Mouse (Mus musculus): ENCODE measurements around the gene Rinl. TPM values are rescaled to one million over a fixed set of nuclear protein-coding genes. Genes with fewer than 3 reads are reported as not detected.

Gene Rinl
- polyA plus RNA-seq, 1 experiment from 2014 or later: 1.8 TPM

DNA sequence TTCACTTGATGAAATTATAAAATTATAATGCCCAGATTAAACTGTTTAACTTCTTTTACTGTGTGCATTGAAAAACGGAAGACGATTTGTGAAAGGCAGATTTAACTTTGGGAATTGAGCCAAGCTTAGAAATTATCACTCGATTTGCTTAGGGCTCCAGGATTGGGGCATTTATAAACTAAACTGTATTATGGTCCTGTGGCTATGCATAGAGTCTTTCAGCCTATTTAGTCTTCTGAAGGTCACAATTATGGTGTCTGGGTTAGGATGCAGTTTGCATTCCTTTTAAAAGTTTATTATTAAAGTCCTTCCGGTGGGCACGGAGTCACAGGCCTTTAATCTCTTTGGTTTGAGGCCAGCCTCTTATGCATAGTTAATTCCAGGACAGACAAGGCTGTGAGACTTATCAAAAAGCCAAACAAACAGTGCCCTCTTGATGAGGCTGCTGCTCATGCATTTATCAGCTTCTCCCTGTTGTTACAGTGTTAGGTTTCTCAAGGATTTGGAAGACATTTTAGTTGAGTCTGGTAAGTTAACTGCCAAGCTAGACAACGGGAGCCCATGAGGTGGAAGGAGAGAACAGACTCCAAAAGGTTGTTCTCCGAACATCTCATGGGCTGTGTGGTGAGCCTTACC lies 23.0 kb downstream of the Rinl start:
- peak overlapping the region; percentile 58 for H3K4me2 ChIP-seq (replicated peaks)
- peaks cover 47% of the 10 kb centered on the region for H3K4me1 ChIP-seq
- WGBS: 8% methylated on average over 7 of the region's 7 CpGs
- peak overlapping the region; percentile 81 for H3K4me3 ChIP-seq
- ATAC-seq (replicated peaks): no peak
- no peaks in the 10 kb centered on the region for H3K9me3 ChIP-seq
- H3K27ac ChIP-seq (replicated peaks): peak overlapping the region; percentile 99; the same call in 1 of the 2 replicates
- H3K27me3 ChIP-seq: no peaks in the 10 kb centered on the region
- H3K36me3 ChIP-seq: peaks cover 44% of the 10 kb centered on the region
- H3K9ac ChIP-seq (replicated peaks): peak overlapping the region; percentile 87

DNA sequence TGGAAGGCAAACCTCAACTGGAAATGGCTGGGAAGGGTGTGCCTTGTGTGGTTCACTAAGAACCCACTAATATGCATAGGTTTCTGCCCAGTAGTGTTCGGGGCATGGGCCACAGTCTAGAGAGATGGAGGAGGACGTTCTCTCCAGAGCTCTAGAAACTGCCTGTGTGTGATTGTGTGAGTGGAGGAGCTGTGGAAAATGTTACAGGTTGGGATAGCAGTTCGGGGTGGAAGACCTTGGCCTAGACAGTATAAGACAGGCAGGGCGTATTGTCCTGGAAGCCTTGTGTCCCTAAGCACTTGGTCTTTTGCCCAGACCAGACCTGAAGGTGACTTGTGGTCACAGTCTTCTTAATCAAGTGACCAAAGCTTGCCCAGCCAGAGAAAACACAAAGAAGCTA lies 23.7 kb downstream of the Rinl start:
- Histone ChIP-seq H3K4me1 (peaks cover 54% of the 10 kb centered on the region), H3K4me2 (replicated peaks) (peak overlapping the region; percentile 58)
- WGBS: 69% methylated on average over 4 of the region's 4 CpGs

DNA sequence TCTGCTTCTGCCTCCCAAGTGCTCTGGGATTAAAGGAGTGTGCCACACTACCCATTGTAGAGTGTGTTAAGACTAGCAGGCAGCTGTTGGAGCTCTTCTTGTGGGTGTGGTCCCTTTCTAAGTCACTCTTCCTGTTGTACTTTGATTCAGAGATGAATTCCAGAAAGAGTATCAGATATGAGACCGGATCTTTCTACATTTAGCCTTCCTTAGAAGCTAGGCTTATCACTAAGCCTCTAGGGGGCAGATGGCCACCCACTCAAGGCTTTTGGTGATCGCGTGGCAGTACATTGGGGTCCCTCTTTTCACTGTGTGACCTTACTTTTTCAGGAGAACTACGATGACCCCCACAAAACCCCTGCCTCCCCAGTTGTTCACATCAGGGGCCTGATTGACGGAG lies 24.2 kb downstream of the Rinl start:
- no peaks in the 10 kb centered on the region for H3K9me3 ChIP-seq
- H3K27me3 ChIP-seq: no peaks in the 10 kb centered on the region
- H3K4me2 ChIP-seq (replicated peaks): peak overlapping the region; percentile 58
- no peak for ATAC-seq (replicated peaks)
- peak overlapping the region; percentile 81 for H3K4me3 ChIP-seq
- H3K9ac ChIP-seq (replicated peaks): no peak overlapping the region
- WGBS: 80% methylated on average over 5 of the region's 5 CpGs
- H3K4me1 ChIP-seq: peaks cover 53% of the 10 kb centered on the region
- peaks cover 56% of the 10 kb centered on the region for H3K36me3 ChIP-seq
- no peak overlapping the region for H3K27ac ChIP-seq (replicated peaks)

More for the DNA sequence above, 23.7 kb downstream of the Rinl start:
- H3K36me3 ChIP-seq: peaks cover 51% of the 10 kb centered on the region
- no peak for ATAC-seq (replicated peaks)
- peak overlapping the region; percentile 87 for H3K9ac ChIP-seq (replicated peaks)
- H3K27ac ChIP-seq (replicated peaks): no peak overlapping the region
- H3K9me3 ChIP-seq: no peaks in the 10 kb centered on the region
- H3K4me3 ChIP-seq: peak overlapping the region; percentile 81
- H3K27me3 ChIP-seq: no peaks in the 10 kb centered on the region

DNA sequence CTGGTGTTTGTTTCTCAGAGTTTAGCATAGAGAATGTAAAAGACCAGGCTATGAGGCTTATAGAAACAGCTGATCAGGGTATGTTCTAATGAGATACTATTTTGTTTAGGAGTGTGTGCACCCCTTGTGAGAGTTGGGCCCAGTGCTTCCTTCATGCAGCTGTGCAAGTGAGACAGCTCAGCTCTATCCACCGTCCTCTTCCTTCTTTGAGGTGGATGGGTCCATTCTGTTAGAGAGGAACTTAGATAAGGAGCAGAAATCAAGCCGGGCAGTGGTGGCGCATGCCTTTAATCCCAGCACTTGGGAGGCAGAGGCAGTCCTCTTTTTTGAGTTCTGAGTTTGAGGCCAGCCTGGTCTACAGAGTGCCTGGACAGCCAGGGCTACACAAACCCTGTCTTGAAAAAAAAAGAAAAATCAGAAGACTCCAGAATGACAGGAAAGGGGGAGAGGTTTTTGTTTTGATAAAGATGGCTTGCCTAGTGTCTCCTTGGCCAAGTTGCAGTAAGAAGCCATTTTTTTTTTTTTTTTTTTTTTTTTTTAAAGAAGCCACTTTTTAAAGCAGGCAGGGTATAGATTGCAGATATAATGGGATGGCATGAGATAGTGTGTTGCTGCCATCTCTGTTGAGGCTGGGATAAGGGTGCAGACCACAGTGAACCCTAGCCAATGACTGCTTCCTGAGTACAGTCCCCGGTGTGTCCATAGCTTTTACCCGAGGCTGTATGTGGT lies 25.7 kb downstream of the Rinl start:
- Histone ChIP-seq H3K27me3 (no peaks in the 10 kb centered on the region), H3K9me3 (no peaks in the 10 kb centered on the region), H3K4me2 (replicated peaks) (no peak overlapping the region), H3K9ac (replicated peaks) (no peak overlapping the region), H3K36me3 (peaks cover 69% of the 10 kb centered on the region), H3K4me3 (no peak overlapping the region), H3K27ac (replicated peaks) (no peak overlapping the region), H3K4me1 (peaks cover 52% of the 10 kb centered on the region)
- 90% methylated on average over 5 of the region's 5 CpGs for WGBS
- ATAC-seq (replicated peaks): no peak

DNA sequence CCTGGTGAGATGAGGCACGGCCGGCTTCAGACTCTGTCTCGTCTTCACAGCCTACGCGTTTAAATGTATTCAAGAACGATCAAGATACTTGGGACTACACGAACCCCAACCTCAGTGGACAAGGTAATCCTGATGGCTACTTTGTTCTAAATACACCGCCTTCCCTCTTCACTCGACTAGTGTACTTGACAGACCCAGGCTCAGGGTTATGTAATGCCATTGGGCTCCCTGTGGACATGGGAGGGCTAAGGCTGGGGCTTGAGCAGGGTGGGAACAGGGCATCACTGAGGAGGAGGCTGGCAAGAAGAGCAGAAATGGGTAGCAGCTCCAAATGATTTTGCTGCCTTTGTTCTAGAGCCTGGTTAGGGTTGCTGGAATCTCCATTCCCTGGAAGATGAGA lies 26.5 kb downstream of the Rinl start:
- no peak overlapping the region for H3K4me3 ChIP-seq
- no peak for ATAC-seq (replicated peaks)
- no peak overlapping the region for H3K4me2 ChIP-seq (replicated peaks)
- H3K27me3 ChIP-seq: no peaks in the 10 kb centered on the region
- peaks cover 48% of the 10 kb centered on the region for H3K4me1 ChIP-seq
- H3K9ac ChIP-seq (replicated peaks): no peak overlapping the region
- H3K27ac ChIP-seq (replicated peaks): no peak overlapping the region
- H3K9me3 ChIP-seq: no peaks in the 10 kb centered on the region
- WGBS: 90% methylated on average over 9 of the region's 9 CpGs
- H3K36me3 ChIP-seq: peaks cover 77% of the 10 kb centered on the region

DNA sequence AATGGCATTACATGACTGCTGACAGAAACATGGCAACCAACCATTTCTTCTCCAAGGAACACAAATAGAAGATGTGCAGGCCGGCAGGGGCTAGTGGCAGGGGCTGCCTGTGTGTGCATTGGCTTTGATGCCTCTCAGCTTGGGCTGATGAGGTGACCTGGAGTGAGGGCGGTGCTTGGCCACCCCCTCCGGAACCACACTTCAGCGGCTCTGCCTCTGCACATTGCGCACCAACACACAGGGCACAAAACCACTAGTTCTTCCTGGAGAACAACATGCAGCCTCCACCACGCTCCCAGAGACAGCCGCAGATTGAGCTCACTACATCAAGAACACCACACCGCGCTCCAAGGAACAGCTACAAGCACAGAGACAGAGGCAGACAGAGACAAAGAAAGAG lies 27.4 kb downstream of the Rinl start:
- no peak for ATAC-seq (replicated peaks)
- no peaks in the 10 kb centered on the region for H3K9me3 ChIP-seq
- WGBS: 87% methylated on average over 9 of the region's 9 CpGs
- H3K4me1 ChIP-seq: peaks cover 48% of the 10 kb centered on the region
- peaks cover 86% of the 10 kb centered on the region for H3K36me3 ChIP-seq
- no peak overlapping the region for H3K4me3 ChIP-seq
- H3K9ac ChIP-seq (replicated peaks): no peak overlapping the region
- H3K27ac ChIP-seq (replicated peaks): no peak overlapping the region
- H3K4me2 ChIP-seq (replicated peaks): no peak overlapping the region
- H3K27me3 ChIP-seq: no peaks in the 10 kb centered on the region

DNA sequence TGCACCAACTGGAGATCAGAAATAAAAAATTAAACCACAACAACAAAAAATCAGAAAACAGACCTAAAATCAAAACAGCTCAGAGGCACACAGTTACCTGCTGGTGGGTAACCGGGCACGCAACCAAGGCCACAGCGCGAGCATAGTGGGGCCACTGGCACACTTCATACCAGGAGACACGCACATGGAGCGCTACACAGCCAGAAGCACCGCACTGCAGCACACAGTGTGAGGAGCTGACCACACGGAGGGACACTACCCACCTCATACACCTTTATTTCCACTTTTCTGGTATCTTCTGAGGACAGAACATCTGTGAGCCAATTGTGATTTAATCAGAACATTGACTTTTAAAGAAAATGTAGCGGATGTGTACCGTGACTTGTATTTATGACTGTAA lies 28.2 kb downstream of the Rinl start:
- Histone ChIP-seq H3K9me3 (no peaks in the 10 kb centered on the region), H3K9ac (replicated peaks) (no peak overlapping the region; the same call in 1 of the 2 replicates), H3K4me1 (peaks cover 45% of the 10 kb centered on the region), H3K27ac (replicated peaks) (no peak overlapping the region), H3K36me3 (peaks cover 93% of the 10 kb centered on the region), H3K4me2 (replicated peaks) (no peak overlapping the region), H3K27me3 (no peaks in the 10 kb centered on the region), H3K4me3 (no peak overlapping the region)
- no peak for ATAC-seq (replicated peaks)
- WGBS: 91% methylated on average over 10 of the region's 10 CpGs

DNA sequence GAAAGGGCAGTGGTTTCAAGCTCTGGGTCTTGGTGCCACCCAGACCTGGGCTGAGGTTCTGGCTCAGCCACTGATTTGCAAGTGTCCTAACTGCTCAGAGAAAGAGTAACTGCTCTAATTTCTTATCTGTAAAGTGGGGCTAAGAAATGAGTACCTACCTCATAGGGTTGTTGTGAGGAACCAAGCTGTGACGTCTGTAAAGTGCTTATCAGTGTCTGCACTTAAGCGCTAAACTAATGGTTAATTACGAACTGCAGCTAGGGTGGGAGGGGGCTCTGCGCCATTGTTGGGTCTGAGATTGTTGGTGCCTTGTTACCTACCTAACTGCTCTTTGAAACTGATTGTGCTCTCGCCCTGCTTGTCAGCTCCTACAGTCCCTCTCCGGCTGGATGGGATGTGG lies 28.8 kb downstream of the Rinl start:
- H3K9me3 ChIP-seq: no peaks in the 10 kb centered on the region
- no peak for ATAC-seq (replicated peaks)
- H3K4me1 ChIP-seq: peaks cover 39% of the 10 kb centered on the region
- 55% methylated on average over 6 of the region's 6 CpGs for WGBS
- no peak overlapping the region for H3K4me3 ChIP-seq
- peaks cover 97% of the 10 kb centered on the region for H3K36me3 ChIP-seq
- no peak overlapping the region for H3K4me2 ChIP-seq (replicated peaks)
- no peak overlapping the region for H3K27ac ChIP-seq (replicated peaks)
- no peaks in the 10 kb centered on the region for H3K27me3 ChIP-seq
- H3K9ac ChIP-seq (replicated peaks): peak overlapping the region; percentile 12; the same call in 1 of the 2 replicates

DNA sequence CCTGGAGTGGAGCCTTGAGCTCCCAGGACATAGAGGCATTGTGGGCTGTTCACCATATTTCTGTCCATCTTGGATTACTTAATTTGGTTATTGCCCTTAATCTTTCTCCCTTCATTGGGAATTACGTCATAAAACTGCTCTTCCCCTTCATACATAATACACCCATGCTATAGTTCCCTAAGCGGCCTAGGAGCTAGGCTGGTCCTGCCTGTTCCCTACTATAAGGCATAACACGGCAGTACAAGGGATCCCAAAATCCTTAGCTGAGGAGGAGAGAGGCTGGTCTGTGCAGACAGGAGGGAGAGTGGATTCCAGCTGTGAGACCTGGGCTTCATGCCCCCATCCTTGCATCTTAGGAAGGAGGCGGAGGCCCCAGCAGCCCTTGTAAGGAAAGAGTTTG lies 29.2 kb downstream of the Rinl start:
- no peaks in the 10 kb centered on the region for H3K9me3 ChIP-seq
- H3K9ac ChIP-seq (replicated peaks): 0 out of 2 replicates have a peak overlapping the region, but pooled peaks have one; percentile 12
- H3K4me3 ChIP-seq: no peak overlapping the region
- H3K27me3 ChIP-seq: no peaks in the 10 kb centered on the region
- no peak for ATAC-seq (replicated peaks)
- no peak overlapping the region for H3K27ac ChIP-seq (replicated peaks)
- WGBS: 85% methylated on average over 4 of the region's 4 CpGs
- peaks cover 35% of the 10 kb centered on the region for H3K4me1 ChIP-seq
- no peak overlapping the region for H3K4me2 ChIP-seq (replicated peaks)
- peaks cover 97% of the 10 kb centered on the region for H3K36me3 ChIP-seq

DNA sequence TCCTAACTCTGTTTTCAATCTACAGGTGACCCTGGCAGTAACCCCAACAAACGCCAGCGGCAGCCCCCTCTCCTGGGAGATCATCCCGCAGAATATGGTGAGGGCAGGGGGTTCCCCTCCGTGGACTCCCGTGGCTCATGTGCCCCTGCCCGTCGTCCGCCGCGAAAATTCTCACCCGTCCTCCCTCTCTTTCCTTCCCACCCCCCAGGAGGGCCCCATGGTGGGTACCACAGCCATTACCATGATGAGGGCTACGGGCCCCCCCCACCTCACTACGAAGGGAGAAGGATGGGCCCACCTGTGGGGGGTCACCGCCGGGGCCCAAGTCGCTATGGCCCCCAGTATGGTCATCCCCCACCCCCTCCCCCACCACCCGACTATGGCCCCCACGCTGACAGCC lies 29.7 kb downstream of the Rinl start:
- H3K27me3 ChIP-seq: no peaks in the 10 kb centered on the region
- H3K4me1 ChIP-seq: peaks cover 30% of the 10 kb centered on the region
- no peak for ATAC-seq (replicated peaks)
- H3K9ac ChIP-seq (replicated peaks): no peak overlapping the region
- peaks cover 93% of the 10 kb centered on the region for H3K36me3 ChIP-seq
- no peak overlapping the region for H3K27ac ChIP-seq (replicated peaks)
- no peak overlapping the region for H3K4me3 ChIP-seq
- WGBS: 84% methylated on average over 18 of the region's 18 CpGs
- H3K4me2 ChIP-seq (replicated peaks): no peak overlapping the region
- H3K9me3 ChIP-seq: no peaks in the 10 kb centered on the region

DNA sequence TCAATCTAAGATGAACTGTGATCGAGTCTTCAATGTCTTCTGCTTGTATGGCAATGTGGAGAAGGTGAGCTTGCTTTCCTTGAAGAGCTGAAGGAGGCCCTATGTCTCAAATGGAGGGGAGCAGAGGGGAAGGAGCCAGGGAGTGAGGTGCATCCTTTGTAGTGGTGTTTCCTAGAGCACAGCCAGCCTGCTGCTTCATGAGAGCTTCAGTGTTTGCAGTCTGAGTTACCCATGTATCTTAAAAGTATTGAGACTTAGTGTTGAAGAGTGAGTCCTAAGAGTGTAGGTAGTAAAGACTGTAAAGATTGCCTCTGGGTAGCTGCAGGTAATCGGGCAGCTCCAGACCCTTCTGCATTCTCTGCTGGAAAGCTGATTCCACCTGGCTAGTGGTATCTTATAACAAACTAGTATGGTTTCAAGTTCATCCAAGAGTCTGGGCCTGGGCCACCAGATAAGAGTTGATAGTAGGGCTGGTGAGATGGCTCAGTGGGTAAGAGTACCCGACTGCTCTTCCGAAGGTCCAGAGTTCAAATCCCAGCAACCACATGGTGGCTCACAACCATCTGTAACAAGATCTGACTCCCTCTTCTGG lies 30.2 kb downstream of the Rinl start:
- WGBS: 83% methylated on average over 4 of the region's 4 CpGs

DNA sequence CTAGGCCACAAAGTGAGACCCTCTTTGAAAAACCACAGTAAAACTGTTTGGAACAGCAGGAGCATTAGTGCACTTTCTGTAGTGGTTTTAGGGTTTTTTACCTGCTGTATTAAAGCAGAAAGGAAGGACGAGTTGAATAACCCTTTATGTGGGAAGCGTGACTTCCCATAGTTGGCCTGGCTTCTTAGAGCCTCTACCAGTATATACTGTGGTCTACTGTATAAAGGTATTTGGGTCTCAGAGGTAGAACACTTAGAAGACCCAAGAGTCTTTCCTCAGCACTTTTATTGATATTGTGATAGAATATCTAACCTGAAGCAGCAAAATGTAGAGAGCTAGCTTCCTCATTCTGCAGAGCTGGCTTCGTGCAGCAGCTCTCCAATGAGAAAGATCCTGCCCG lies 30.8 kb downstream of the Rinl start:
- Histone ChIP-seq H3K4me2 (replicated peaks) (no peak overlapping the region), H3K27ac (replicated peaks) (no peak overlapping the region), H3K9me3 (no peaks in the 10 kb centered on the region), H3K4me1 (peaks cover 25% of the 10 kb centered on the region), H3K4me3 (no peak overlapping the region), H3K27me3 (no peaks in the 10 kb centered on the region), H3K36me3 (peaks cover 82% of the 10 kb centered on the region), H3K9ac (replicated peaks) (no peak overlapping the region)
- 89% methylated on average over 4 of the region's 4 CpGs for WGBS
- ATAC-seq (replicated peaks): no peak

More for the DNA sequence above, 30.2 kb downstream of the Rinl start:
- Histone ChIP-seq H3K4me1 (peaks cover 25% of the 10 kb centered on the region), H3K4me2 (replicated peaks) (no peak overlapping the region), H3K36me3 (peaks cover 88% of the 10 kb centered on the region), H3K9ac (replicated peaks) (no peak overlapping the region), H3K9me3 (no peaks in the 10 kb centered on the region), H3K4me3 (no peak overlapping the region), H3K27ac (replicated peaks) (no peak overlapping the region), H3K27me3 (no peaks in the 10 kb centered on the region)
- ATAC-seq (replicated peaks): no peak
